Mouse (Mus musculus) heart, adult 18-20 months (tissue): ENCODE measurements around the gene Foxj1. TPM values are rescaled to one million over a fixed set of nuclear protein-coding genes. Genes with fewer than 3 reads are reported as not detected.
"Not testable (repeated sequence)": the region's sequence is repeated elsewhere in the genome, so short reads cannot be mapped to it uniquely, and the experiment has no call there.

Source experiments
- DNase-seq, 2 experiments: peaks; one replicate each; pipeline ENCODE4 v3.0.0; 2021 to 2022; ENCODE audit warnings: mixed read lengths in 1 of 2
- long read RNA-seq, 2 experiments: library from polyadenylated mRNA; stranded (forward); transcript quantifications; one replicate each; pipeline ENCODE4 v2.0.0; 2021
- total RNA-seq, 2 experiments: library from RNA; stranded (reverse); gene quantifications; 2 replicates each; pipeline ENCODE4 v1.2.3; 2021

Gene Foxj1
- 1 to 10 TPM in 1 of 2 experiments, not detected in 1; 2.2 TPM for total RNA-seq
- long read RNA-seq, experiment 1: 0 reads
- long read RNA-seq, experiment 2: 0 reads

GRCm38 (mm10) chr11:116335244-116336036, at the start of gene Foxj1:
Gene Foxj1 (minus strand): TSS chr11:116335399.
- DNase-seq: peak; percentile 96 to 97

- DNase-seq: no peak
Observed at GRCm38 (mm10) chr11:116384171-116384570, 49.0 kb upstream of the Foxj1 start.

GRCm38 (mm10) chr11:116383070-116383469, 47.9 kb upstream of the Foxj1 start:
- DNase-seq: not testable (repeated sequence)

DNA sequence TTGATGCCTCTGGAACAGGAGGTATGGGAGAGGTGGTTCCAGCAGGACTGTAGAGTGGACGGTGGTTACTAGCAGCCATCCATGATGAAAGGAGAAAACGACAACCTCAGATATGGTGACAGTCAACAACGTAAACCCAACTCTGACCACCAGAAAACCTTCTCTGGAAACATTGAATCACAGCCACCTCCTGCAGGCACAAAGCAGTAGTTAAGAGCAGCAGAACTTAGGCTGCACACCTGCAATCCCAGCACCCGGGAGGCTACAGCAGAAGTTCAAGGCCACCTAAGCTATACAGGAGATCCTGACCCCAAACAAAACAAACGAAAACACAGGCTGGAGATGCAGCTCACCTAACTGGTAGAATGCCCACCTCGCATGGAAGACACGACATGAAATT, 45.6 kb upstream of the Foxj1 start:
- no peak for DNase-seq

DNA sequence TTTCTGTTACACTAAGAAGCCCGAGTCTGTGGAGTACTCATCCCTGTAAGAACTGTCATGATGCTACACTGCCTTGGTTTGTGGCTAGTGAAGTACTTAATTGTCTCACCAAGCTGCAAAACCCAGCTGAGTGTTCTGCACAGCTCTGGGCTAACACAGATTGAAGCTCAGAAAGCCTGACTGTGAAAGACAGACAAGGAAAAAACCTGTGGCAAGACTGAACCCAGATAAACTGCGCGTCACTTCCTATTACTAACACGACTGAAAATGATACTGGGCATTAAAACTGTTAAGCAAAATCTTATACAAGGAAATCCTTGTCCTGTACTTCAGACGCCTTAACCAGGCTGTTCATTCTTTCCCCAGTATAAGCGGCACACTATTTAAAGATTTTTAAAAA, 44.3 kb upstream of the Foxj1 start:
- DNase-seq: no peak

DNA sequence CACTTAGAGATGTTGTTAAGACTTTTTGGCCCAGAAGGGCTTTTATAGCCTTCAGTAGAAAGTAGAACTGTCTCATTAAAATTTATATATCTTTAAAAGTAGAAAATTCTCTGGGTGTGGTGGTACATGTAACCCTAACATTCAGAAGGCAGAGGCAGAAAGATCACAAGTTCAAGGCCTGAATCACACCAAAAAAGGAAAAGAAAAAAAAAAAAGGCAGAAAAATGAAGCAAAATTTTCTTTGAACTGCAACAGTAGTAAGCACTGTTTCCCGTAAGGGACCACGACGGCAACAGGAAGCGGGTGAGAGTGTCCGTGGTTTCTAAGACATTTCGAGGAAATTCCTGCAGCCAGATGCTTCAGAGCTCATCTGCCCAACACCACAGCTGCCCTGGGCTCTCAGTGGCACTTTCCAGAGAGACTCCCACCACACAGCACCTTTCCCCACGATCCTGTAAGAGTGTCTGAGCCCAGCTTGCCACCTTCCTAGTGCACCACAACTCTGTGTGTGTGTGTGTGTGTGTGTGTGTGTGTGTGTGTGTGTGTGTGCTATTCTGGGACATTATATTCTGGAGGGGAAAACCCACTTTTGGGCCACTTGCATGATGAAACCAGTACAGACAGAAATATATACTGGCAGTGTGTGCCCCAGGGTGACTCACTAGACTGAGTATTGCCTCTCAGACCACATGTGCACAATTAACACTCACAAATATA, 41.9 kb upstream of the Foxj1 start:
- peak in 1 of 2 experiments; percentile 14 for DNase-seq

GRCm38 (mm10) chr11:116371894-116372450, 36.8 kb upstream of the Foxj1 start:
- DNase-seq: no peak

- no peak for DNase-seq
Observed at GRCm38 (mm10) chr11:116369633-116370032, 34.4 kb upstream of the Foxj1 start.

DNA sequence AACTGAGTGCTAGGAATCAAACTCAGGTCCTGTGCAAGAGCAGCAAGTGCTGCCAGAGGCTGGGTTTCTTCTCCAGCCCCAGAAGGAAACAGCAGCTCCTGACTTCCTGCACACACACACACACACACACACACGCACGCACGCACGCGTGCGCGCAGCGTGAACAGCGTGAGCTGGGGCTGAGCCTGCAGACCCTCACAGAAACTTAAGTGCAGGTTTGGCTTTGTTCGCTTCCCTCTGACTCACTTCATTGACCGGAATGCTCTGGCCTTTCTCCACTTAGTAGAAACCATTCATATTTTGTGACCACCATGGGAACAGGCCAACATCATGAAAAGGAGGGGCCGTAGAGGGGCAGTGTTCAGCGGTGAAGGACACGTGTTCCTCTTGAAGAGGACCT, 33.9 kb upstream of the Foxj1 start:
- no peak for DNase-seq

GRCm38 (mm10) chr11:116368116-116368515, 32.9 kb upstream of the Foxj1 start:
- peak; percentile 70 to 88 for DNase-seq

DNA sequence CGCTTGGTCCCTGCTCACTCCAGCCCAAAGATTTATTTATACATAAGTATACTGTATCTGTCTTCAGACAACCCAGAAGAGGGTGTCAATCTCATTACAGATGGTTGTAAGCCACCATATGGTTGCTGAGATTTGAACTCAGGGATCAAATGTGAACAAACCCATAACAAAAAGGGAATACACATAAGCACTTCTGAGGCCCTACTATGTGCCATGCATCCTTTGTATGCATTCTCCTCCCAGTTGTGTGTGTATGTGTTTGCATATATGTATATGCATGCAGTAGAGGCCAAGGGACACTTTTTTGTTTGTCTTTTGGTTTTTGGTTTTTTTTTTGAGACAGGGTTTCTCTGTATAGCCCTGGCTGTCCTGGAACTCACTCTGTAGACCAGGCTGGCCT, 31.4 kb upstream of the Foxj1 start:
- DNase-seq: no peak

DNA sequence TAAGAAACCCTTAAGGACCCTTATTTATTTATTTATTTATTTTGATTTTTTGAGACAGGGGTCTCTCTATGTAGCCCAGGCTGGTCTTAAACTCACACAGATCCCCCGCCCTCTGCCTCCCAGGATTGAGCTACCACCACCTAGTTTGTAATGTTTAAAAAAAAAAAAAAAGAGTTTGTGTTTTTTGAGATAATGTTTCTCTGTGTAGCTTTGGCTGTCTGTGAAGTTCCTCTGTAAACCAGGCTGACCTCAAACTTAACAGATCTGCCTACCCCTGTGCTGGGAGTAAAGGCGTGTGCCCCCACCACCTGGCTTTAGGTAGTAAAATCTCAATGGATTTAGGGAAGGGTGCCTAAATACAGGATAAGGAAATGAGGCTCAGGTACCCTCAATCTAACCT, 30.9 kb upstream of the Foxj1 start:
- DNase-seq: no peak

DNA sequence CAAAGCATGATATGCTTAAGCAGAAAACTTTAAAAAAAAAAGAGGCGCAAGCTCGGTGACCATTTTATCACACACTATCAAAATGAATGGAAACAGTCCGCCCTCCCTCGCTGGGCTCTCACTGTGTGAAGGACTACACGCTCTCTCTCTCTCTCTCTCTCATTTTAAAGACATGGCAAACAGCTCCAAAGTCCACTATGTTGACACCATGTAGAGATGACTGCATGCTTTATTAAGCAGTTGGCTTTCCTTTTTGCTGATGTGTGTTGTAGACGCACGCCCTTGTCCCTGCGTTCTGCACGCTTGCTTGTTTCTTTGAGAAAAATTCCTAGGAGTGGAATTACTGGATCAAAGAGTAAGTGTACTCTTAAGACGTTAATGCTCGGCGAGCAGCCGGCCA, 30.2 kb upstream of the Foxj1 start:
- no peak for DNase-seq

DNA sequence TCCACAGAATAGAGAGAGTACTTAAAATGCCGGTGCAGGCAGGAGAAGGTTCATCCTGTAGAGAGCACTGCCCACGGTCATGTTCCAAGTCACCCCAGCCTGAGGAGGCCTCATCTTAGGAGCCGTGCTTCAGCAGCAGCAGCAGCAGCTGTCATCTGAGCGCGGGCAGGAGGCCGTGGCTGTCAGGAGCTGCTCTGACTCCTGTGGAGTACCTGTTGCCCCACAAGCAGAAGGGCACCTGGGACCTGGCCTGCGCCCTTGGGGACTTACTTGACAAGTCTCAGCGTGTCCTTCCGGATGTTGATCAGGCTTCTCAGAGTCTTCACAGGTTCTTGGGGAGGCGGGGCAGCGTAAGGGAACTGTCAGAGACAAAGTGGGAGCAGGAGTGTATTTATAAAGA, 26.8 kb upstream of the Foxj1 start:
- no peak for DNase-seq

GRCm38 (mm10) chr11:116360915-116361314, 25.7 kb upstream of the Foxj1 start:
- not testable (repeated sequence) for DNase-seq

- no peak for DNase-seq
Observed at GRCm38 (mm10) chr11:116359652-116360051, 24.5 kb upstream of the Foxj1 start.

- no peak for DNase-seq
Observed at GRCm38 (mm10) chr11:116358926-116359637, 23.9 kb upstream of the Foxj1 start.

DNA sequence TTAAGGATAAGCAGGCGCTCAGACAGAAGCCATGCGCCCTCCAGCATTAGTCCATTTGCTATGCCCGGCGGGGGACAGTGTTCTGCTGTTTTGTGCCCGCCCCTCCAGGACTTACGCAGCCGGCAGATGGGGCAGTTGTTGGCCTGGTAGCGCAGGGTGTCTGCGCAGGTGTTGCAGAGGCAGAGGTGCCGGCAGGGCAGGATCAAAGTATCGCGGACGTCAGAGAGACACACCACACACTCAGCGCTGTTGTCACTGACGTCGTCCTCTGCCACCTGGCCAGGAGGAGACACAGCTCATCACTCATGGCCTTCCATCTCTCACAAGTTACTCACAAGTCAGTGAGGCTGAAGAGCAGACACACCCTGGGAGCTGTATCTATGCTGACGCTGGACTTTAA, 19.3 kb upstream of the Foxj1 start:
- DNase-seq: no peak

- no peak for DNase-seq
Observed at GRCm38 (mm10) chr11:116353535-116353934, 18.3 kb upstream of the Foxj1 start.

DNA sequence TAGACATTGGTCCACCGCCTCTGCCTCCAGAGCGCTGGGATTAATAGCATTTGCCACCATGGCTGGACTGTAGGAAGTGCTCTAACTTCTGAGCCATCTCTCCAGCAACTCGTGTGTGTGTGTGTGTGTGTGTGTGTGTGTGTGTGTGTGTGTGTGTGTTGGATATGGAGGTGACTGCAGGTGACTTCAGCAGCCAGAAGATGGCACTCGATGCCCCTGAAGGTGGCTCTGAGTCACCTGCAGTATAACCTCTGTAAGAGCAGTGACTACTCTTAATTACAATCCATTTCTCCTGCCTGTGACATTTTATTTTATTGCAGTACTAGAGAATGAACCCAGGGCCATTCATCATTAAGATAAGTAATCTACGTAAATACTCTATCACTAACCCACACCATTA, 16.1 kb upstream of the Foxj1 start:
- DNase-seq: no peak

DNA sequence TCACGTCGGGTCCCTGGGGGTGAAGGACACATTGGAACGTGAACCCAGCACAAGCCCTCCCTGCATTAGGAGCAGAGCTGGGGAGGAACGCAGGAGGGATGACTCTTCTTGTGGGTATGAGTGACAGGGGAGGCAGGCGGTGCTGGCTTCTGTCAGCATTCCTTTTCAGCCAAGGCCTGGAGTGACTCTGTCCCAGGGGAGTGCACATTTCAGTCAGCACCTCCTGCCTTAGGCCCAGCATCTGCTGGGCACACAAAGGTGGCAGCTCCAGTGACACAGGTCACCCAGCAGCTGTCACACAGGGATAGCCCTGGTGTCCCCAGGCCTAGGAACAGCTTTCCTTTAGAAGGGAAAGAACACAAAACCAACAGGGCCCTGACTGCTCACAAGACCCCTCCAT, 12.8 kb upstream of the Foxj1 start:
- DNase-seq: no peak

- DNase-seq: no peak
Observed at GRCm38 (mm10) chr11:116347012-116347411, 11.8 kb upstream of the Foxj1 start.
